Mouse (Mus musculus): ENCODE data around the gene B230118H07Rik.

DNA sequence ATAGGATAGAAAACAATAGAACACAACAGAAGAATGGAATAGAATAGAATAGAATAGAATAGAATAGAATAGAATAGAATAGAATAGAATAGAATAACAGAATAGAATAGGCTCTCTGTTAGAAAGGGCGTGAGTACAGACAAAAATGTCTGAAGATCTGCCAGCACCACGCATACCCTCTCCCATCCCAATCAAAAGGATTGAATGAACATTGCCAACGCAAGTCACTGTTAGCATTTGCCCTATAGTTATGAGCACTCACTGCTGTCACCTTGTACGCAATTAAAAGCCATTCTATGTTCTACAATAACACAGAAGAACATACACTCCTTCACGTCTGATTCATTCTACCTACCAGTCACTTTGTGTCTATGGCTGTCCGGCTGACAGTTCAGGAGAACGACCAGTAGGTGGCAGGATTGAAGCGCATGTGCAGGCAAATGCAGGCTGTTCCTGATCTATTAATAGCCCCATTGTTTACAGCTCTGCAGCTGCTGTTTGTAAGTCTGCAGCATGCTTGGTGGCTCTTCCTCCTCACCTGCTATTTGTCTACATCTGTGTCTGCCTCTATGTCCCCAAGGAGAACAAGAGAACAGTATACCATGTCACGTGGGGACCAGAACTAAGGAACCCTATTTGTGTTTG is 15.8 kb upstream of the B230118H07Rik start:
- TF ChIP-seq EP300 (IDR thresholded peaks at IDR 0.05; ENCODE audit: insufficient read depth, low read depth, low read length) (0 out of 2 replicates have a peak, but pooled peaks have one; percentile 41), CTCF (IDR thresholded peaks at IDR 0.05) (no peak; the same call in 1 of the 2 replicates), POLR2A (IDR thresholded peaks at IDR 0.05; ENCODE audit: insufficient read depth, low read depth, low read length) (no peak)
